Comparison of ENCODE assay signal across 16 mouse cellular contexts in the genomic region with DNA sequence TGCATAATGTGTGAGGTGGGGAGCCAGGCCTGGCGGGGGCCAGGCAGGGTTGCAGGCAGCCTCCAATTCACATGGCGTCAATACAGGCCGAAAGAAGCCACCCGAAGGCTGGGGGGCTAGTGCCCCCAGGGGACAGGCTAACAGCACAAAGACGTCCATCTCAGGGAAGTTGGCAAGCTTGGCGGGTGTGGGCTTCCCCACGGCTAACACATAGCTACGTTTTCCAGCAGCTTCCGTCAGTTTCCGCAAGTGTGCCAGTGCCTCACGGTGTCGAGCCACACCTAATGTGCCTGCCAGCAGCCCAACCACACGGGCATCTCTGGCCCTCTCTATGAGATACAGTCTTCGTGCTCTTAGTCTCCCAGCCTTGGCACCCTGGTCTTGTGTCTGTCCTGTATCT. TPM values are rescaled to one million over a fixed set of nuclear protein-coding genes. Genes with fewer than 3 reads are reported as not detected.
"Had no signal": no experiment of that assay in that cellular context is flagged by ENCODE, and none has a peak within 500 bp of the region (broad histone marks: within the 10 kb centered on the region; RNA-seq: fewer than 3 reads in every experiment).

No protein-coding gene starts in this region.

- DNase-seq: kidney, adult 8-10 months; kidney, postnatal 25 days; liver, embryonic 13.5 days; liver, postnatal 0 days; lung, postnatal 14 days; midbrain, embryonic 14.5 days; thymus, postnatal 4 days had no signal

- H3K9ac ChIP-seq: liver, postnatal 0 days; lung, embryonic 15.5 days; neural tube, embryonic 12.5 days; stomach, embryonic 15.5 days had no signal

- H3K9me3 ChIP-seq: limb, embryonic 10.5 days; liver, embryonic 13.5 days; lung, embryonic 15.5 days; megakaryocyte, embryonic 14.5 days; neural tube, embryonic 12.5 days; stomach, embryonic 15.5 days had no signal

- H3K4me3 ChIP-seq: left cerebral cortex, adult 2 months; megakaryocyte, embryonic 14.5 days; neural tube, embryonic 12.5 days; stomach, embryonic 15.5 days had no signal

- ATAC-seq: liver, postnatal 0 days had no signal

- H3K27ac ChIP-seq: left cerebral cortex, adult 2 months; limb, embryonic 10.5 days; liver, embryonic 13.5 days; lung, embryonic 15.5 days; macrophage; neural tube, embryonic 12.5 days; stomach, embryonic 15.5 days had no signal

- H3K27me3 ChIP-seq: liver, embryonic 13.5 days; lung, embryonic 15.5 days; megakaryocyte, embryonic 14.5 days; neural tube, embryonic 12.5 days; stomach, embryonic 15.5 days had no signal

RNA-seq across cellular contexts. Expression of gene B4galt2, which starts 6.7 kb away (rescaled TPM):
- total RNA-seq: monocyte, adult 5-6 weeks; neutrophil, adult 5-6 weeks had no signal

RNA-seq across cellular contexts. Expression of gene Ccdc24, which starts 17.7 kb away (rescaled TPM):
- total RNA-seq: monocyte, adult 5-6 weeks; neutrophil, adult 5-6 weeks had no signal
- polyA plus RNA-seq: macrophage had no signal
